Mouse (Mus musculus) left cerebral cortex, adult 2 months (tissue): ENCODE measurements at regions not wholly inside any gene's neighbourhood (a gene's known extent, or its start where the extent isn't known, plus 50 kb on each side); places are given as distances from the start of the nearest gene placed in this dataset.
A peak's percentile ranks its signal among the peaks of the same experiment; 100 is the strongest.

Experiments
- DNase-seq, 2 experiments: peaks; one replicate each; pipeline ENCODE4 v3.0.0; 2021 to 2022; ENCODE audit warnings: low spot score in 2 of 2, mixed read lengths in 1 of 2; ENCODE audit errors: extremely low spot score in 1 of 2
- H3K27ac ChIP-seq: fragments of 200-600 bp; 2 replicates; pipeline ENCODE4 v1.8.1; 2022
- H3K4me3 ChIP-seq: fragments of 200-600 bp; 2 replicates; pipeline ENCODE4 v1.8.1; 2022
- CTCF ChIP-seq: fragments of 200-600 bp; IDR thresholded peaks from 2 replicates; pipeline ENCODE4 v1.8.1; 2022; ENCODE audit warnings: antibody characterized with exemption, mild to moderate bottlenecking, moderate library complexity
- intact Hi-C: fragments of 180-260 bp; cut with DNase I; formaldehyde crosslinking; loops from one replicate; pipeline ENCODE4 v1.15.1; 2025

DNA sequence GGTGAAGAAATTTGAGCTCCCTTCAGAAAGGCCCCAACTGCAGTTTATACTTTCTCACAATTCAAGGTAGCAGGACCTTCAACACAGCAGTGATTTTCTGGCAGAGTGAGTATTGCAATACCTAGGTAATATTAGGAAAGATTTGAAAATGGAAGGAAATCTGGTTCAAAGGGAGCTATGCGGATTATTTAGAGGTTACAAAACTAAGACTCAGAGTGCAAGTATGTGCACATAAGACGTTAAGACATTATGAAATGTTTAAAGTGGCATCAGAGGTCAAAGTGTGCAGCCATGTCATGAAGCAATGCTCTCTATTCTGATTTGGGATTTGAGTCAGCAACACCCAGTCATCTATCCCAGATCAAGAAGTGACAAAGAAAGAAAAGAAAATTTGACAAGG is 164.6 kb downstream of the Ptn start:
- Histone ChIP-seq H3K27ac (no peak overlapping the region), H3K4me3 (no peak overlapping the region)
- intact Hi-C loops, result no loop called here
- DNase-seq, result no peak
- no peak for TF ChIP-seq CTCF

DNA sequence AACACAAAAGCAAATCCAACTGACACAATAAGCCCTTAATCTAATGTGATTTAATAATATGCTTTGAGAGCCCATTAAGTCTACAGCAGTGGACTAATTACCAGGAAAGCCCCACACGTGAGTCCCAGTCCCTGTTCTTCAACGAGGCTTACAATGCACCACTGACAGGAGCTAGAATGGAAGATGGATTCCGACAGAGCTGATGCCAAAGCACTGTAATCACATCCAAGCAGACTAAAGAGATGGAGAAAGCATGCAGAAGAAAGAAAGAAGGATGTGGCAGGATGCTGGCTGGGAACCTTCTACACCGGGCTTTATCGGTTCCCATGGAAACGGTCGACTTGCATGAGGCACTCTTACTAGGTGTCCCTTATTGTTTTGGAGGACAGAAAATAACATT is 165.1 kb downstream of the Ptn start:
- no peak for TF ChIP-seq CTCF
- intact Hi-C loops, result no loop called here
- no peak for DNase-seq
- no peak overlapping the region for H3K27ac ChIP-seq
- no peak overlapping the region for H3K4me3 ChIP-seq

DNA sequence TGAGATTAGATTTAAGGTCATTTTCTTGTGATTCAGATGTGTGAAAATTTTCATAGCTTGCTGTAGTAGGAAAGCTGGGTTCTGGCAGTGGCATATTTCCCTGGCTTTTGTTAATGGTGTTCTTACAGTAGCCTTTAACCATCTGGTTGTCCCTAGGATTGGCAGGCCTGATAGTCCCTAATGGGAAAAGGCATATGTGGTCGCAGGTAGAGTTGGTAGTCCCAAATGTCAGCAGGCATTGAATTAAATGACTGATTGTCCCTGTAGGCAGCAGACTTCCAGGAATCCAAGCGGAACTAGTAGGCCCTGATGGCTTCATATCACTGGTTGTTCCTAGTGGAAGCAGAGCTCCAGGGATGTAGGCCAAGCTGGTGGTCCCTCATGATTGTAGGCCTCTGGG is 173.0 kb downstream of the Ptn start:
- intact Hi-C loops, result no loop called here
- TF ChIP-seq CTCF, result no peak
- H3K4me3 ChIP-seq, result no peak overlapping the region
- DNase-seq, result no peak
- no peak overlapping the region for H3K27ac ChIP-seq

DNA sequence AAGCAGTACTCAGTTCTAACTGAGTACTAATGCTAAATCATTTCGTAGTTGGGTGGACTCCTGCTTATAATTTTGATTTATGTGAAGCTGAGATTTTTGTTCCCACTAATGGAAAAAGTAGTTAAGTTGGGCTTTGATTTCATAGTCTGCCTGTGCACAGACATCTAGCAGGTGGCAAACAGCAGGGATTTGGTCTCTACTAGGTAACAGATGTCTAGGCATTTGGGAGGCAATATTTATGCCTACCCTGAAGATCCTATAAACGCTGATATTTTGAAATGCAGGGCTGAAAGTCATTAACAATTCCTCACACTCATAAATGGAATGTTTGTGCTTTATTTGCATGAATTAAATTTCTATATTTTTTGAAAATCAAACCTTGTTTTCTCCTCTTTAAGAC is 182.4 kb downstream of the Ptn start:
- Histone ChIP-seq H3K4me3 (no peak overlapping the region), H3K27ac (no peak overlapping the region)
- no peak for TF ChIP-seq CTCF
- intact Hi-C loops, result no loop called here
- DNase-seq, result no peak

DNA sequence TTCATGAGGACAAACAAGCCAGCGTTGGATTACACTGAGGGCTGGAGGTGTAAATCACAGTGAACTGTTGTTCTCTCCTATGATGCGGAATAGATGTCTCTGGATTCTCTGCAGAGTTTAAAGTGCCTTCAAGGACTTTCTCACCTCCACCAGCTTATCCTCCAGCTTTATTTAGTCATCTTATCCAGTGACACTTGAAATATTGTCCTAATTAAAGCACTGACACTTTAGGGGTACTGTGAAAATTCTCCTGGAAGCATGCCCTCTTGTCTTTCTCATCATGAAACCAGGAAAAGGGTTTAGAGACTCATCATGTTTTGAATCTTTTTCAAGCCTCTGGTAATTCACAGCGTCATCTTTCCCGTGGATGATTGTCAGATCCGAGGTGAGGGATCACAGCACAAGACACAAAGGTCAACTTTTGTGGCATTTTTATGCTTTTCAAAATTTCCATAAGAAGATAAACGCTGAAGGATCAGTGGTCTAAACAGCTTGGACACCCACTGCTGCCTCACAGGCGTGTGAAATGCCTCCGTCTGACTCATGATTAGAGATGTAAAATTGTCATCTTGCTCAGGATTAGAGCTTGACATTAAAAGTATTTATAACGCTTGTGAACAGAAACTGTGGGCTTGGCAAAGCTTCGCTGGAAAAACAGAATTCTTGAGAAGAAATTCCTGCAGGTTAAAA is 201.6 kb downstream of the Ptn start:
- Histone ChIP-seq H3K27ac (peak overlapping the region; percentile 19; the same call in 1 of the 2 replicates), H3K4me3 (no peak overlapping the region)
- TF ChIP-seq CTCF, result no peak
- intact Hi-C loops, result loop anchor here (5.0 to 10.0 kb wide), 8 partner anchors 91 to 1014 kb away; partner anchors contain the start of genes Chrm2 and Ptn
- DNase-seq, result peak in 1 of 2 experiments; percentile 19

DNA sequence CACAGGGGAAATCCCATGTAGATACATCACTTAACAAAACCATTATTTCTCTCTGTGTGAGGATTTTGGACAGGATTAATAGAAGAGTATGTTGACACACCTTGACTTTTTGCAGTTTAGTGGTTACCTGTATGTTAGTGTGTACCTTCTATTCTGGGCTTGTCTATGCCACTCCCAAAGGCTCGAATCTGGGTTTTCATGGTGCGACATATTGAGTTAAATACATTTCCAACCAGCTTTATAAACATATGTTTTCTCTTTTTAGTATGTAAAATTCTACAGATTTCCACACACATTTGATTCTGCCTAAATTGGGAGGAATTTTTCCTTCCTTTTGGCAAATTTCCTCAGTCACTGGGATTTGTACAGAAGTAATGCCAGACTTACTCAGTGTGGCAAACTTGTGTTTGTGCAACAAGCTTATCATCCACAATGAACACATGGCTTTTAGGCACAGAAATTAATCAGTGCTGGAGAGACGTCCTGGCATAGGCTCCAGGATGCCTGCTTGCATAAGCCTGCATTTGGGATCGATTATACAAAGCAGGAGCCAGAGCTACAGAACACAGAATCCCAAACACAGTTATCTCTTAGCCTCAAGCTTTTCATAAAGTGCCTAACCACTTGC is 204.3 kb downstream of the Ptn start:
- TF ChIP-seq CTCF, result no peak
- Histone ChIP-seq H3K4me3 (no peak overlapping the region), H3K27ac (no peak overlapping the region; the same call in 1 of the 2 replicates)
- intact Hi-C loops, result loop anchor here (2.0 to 10.0 kb wide), 9 partner anchors 88 to 1011 kb away; partner anchors contain the start of genes Chrm2 and Ptn
- no peak for DNase-seq

DNA sequence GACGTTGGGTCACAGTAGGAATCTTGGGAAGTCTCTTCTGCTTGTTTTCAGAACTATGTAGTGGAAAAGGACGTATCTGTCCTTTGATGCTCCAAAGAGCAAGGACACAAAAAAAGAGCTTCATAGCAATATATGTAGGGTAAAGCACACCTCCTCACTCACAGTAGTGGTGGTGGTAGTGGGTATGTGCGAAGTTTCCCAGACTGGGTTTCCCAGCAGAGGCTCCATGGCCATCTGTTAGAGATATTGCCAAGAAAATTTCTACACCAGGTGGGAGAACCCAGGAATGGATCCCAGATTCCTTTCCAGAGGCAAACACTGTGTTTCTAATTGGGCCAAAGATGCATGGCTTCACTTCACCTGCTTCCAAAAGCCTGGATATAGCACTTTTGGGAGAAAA is 205.2 kb downstream of the Ptn start:
- Histone ChIP-seq H3K27ac (peak overlapping the region; percentile 30; the same call in 1 of the 2 replicates), H3K4me3 (no peak overlapping the region)
- no peak for TF ChIP-seq CTCF
- peak; percentile 12 to 32 for DNase-seq
- intact Hi-C loops, result loop anchor here (2.0 to 10.0 kb wide), 9 partner anchors 88 to 1010 kb away; partner anchors contain the start of genes Chrm2 and Ptn

DNA sequence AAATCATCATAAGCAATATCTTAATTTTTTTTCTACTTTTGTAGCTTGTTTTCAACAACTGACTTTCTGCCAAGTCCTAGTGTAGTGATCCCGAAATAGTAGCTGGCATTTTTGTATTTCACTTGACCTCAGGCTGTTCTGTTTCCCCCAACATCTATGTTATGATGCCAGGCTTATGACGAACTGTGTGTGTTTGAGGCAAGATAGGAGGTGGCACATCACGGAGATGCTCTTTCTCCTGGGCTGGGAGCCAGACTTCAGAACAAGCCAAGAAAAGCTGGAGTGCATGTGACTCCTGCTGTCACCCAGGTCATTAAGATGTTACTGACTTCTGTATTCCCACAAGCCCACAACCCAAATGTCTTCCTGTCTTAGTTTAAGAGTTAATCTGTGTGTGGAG is 208.7 kb downstream of the Chrm2 start:
- intact Hi-C loops, result no loop called here
- no peak overlapping the region for H3K27ac ChIP-seq
- DNase-seq, result no peak
- TF ChIP-seq CTCF, result no peak
- H3K4me3 ChIP-seq, result no peak overlapping the region

DNA sequence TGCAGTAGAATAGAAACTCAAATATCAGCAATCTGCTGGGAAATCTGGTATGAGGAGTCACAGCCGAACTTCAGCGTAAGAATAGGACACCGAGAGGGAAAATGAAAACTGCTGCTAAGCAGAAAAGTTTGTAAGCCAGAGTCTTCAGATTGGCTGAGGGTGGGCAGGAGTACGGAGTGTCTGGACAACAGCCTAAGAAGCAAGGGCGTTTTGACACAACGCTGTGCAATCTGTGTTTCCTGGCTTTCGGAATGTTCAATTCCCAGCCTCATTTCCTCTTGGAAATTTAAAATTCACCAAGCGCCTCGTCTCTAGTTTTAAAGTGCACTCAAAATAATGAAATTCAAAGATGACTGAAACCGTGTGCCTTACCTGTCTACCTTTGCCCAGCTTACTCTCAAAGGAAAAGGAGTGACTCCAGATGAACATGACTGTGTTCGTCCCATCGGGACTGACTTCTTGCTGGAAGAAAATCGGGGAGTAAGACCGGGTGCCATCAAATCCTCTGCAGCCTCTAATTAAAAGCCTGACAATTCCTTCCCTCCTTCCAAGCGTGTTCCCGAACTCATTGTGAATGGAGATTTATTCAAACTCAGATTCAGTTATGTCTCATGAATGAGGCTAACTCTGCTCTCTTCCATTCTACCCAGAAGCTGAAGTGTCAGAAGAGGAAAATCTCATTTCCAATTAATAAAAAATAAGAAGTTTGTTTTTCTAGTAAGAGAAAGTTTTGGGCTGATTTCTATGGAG is 203.2 kb downstream of the Chrm2 start:
- intact Hi-C loops, result no loop called here
- H3K27ac ChIP-seq, result no peak overlapping the region
- H3K4me3 ChIP-seq, result no peak overlapping the region
- no peak for DNase-seq
- TF ChIP-seq CTCF, result no peak

DNA sequence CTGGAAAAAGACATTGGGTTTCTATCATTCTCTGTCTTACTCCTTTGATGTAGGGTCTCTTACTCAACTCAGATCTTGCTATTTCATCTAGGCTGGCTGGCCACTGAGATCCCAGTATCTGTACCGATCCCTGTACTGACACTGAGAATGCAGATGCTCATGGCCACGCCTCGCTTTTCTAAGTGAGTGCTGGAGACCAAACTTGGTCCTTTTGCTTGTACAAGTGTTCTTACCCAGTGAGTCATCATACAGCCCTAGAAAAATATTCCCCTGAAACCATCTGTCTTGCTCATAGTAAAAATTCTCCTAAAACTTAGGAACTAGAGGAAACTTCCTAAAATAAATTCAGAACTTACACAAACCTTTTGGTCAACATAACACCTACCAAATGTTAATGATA is 193.2 kb downstream of the Chrm2 start:
- DNase-seq, result no peak
- intact Hi-C loops, result no loop called here
- H3K4me3 ChIP-seq, result no peak overlapping the region
- no peak for TF ChIP-seq CTCF
- H3K27ac ChIP-seq, result no peak overlapping the region
